Mouse (Mus musculus) kidney, postnatal 0 days (tissue): ENCODE measurements around the gene Hapln2. TPM values are rescaled to one million over a fixed set of nuclear protein-coding genes. Genes with fewer than 3 reads are reported as not detected.

Experiments
- ATAC-seq: fragments of 200-750 bp; cut with Nextera tagmentation; replicated peaks from 2 replicates; pipeline ENCODE4 v1.8.0; 2017; ENCODE audit warnings: low read depth, moderate number of reproducible peaks, moderate TSS enrichment, moderate library complexity; ENCODE audit not compliant: low FRiP score
- DNase-seq: peaks from one replicate; pipeline ENCODE4 v3.0.0-alpha.2; 2016; ENCODE audit warnings: low spot score
- H3K27ac ChIP-seq: fragments of 300-500 bp; sonication (generic); 2 replicates; pipeline ENCODE4 v1.5.1; 2014; ENCODE audit warnings: mild to moderate bottlenecking
- H3K27me3 ChIP-seq: fragments of 300-500 bp; sonication (generic); 2 replicates; pipeline ENCODE4 v1.6.1; 2014; ENCODE audit warnings: low read length, mixed read lengths; ENCODE audit not compliant: insufficient read depth
- H3K36me3 ChIP-seq: fragments of 300-500 bp; sonication (generic); 2 replicates; pipeline ENCODE4 v1.6.1; 2014; ENCODE audit warnings: low read length, mixed read lengths; ENCODE audit not compliant: insufficient read depth
- H3K4me1 ChIP-seq: fragments of 300-500 bp; sonication (generic); replicated peaks from 2 replicates; pipeline ENCODE4 v1.6.1; 2014; ENCODE audit warnings: antibody characterized with exemption, low read length, mixed read lengths; ENCODE audit not compliant: insufficient read depth
- H3K4me2 ChIP-seq: fragments of 300-500 bp; sonication (generic); 2 replicates; pipeline ENCODE4 v1.6.1; 2014; ENCODE audit warnings: mild to moderate bottlenecking, low read length, moderate library complexity, mixed read lengths
- H3K4me3 ChIP-seq: fragments of 300-500 bp; sonication (generic); replicated peaks from 2 replicates; pipeline ENCODE4 v1.5.1; 2014; ENCODE audit warnings: low read depth, low read length
- H3K9ac ChIP-seq: fragments of 300-500 bp; sonication (generic); 2 replicates; pipeline ENCODE4 v1.6.1; 2014; ENCODE audit warnings: low read depth, low read length
- H3K9me3 ChIP-seq: fragments of 300-500 bp; sonication (generic); replicated peaks from 2 replicates; pipeline ENCODE4 v1.6.1; 2016; ENCODE audit warnings: low read length, inconsistent platforms, mixed read lengths
- CTCF ChIP-seq: IDR thresholded peaks from 2 replicates; pipeline ENCODE4 v1.5.1; 2016; ENCODE audit warnings: antibody characterized with exemption, low read depth, mild to moderate bottlenecking, moderate library complexity
- WGBS: fragments of 180-500 bp; shearing (Covaris S2); extraction: QIAGEN DNeasy Blood & Tissue Kit; methylation state at CpG from one replicate; pipeline ENCODE4 v1.1.7; 2014; 5-methylcytosine and 5-hydroxymethylcytosine counted together
- polyA plus RNA-seq: library from polyadenylated mRNA; unstranded; fragments of >200 nt; fragmentation: Nextera tagmentation; extraction: Ambion mirVana; gene quantifications from 2 replicates; pipeline ENCODE4 v1.2.1, GENCODE M21; 2015

The Hapln2 gene
- polyA plus RNA-seq, 1 experiment from 2014 or later, result 0.17 TPM

DNA sequence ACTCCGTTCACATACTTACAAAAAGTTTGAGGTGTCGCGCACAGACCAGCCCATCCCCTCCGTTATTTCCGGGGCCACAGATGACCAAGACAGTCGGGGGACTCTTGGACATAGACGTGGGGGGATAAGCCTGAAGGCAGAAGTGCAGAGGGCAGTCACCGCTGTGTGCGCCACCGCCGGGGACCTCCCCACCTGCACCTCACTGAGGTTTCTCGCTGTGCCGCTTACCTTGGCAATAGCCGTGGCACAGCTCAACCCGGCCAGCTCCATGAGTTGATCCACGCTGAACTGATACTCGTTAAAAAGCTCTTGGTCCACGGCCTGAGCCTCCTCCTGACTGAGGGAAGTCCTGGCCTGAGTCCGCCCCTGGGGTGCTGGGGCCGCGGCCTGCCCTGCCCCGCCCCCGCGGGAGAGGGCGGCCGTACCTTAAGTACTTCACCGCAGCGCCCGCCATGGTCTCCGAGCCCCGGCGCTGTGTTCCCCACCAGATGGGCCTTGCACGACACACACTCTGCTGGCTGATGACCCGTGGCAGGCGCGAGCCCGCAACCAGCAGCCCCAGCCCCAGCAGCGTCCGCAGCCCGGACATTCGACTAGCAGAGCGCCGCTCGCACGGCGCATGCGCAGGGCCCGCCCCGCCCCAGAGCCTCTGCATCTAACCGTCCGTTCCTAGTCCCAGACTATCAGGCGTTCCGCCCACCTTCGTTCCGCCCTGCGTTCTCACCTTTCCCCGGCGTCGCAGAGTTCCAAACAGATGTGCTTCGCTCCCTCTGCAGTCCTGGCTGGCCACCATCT, 30.7 kb upstream of the Hapln2 start, which contains the start of gene Naxe:
Gene Naxe (minus strand): TSS at position 594 of the 795 bp plus-strand sequence.
- no peak for TF ChIP-seq CTCF
- peaks cover 12% of the 10 kb centered on the region; the same call in 1 of the 2 replicates for H3K4me1 ChIP-seq
- DNase-seq (peak; percentile 95), ATAC-seq (peak; percentile 94)
- no peaks in the 10 kb centered on the region for H3K9me3 ChIP-seq
- peak within 1 kb of the TSS; percentile 76; the same call in 1 of the 2 replicates for H3K27ac ChIP-seq
- no peaks in the 10 kb centered on the region for H3K27me3 ChIP-seq
- H3K4me2 ChIP-seq, result peak within 1 kb of the TSS; percentile 98
- under 1% methylated on average over 60 of the region's 60 CpGs for WGBS
- peak within 1 kb of the TSS; percentile 88 for H3K4me3 ChIP-seq
- H3K36me3 ChIP-seq, result peaks cover 3% of the 10 kb centered on the region; the same call in 1 of the 2 replicates
- H3K9ac ChIP-seq, result peak within 1 kb of the TSS; percentile 87

DNA sequence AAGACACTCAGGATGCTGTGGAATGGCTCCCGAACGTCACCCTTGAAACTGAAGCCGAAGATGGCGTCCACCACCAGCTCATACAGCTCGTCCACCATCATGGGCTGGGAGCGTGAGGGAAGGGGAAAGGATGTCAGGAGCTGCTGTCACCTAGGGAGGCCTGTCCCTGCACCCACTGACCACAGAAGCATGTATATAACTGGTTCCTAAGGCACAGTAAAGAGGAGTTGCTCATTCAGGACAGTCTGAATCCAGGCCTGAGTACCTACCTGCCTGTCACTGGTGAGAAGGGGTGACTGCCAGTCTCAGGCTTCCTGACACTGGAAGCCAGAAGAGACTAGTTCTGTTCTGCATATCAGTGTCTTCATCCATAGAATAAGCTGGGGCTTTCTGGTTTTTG, 29.6 kb upstream of the Hapln2 start:
- Histone ChIP-seq H3K9ac (0 out of 2 replicates have a peak overlapping the region, but pooled peaks have one; percentile 87), H3K36me3 (peaks cover 13% of the 10 kb centered on the region; the same call in 1 of the 2 replicates), H3K4me3 (no peak overlapping the region), H3K9me3 (no peaks in the 10 kb centered on the region), H3K27me3 (no peaks in the 10 kb centered on the region), H3K27ac (no peak overlapping the region), H3K4me1 (peaks cover 12% of the 10 kb centered on the region; the same call in 1 of the 2 replicates), H3K4me2 (peak overlapping the region; percentile 98)
- no peak for TF ChIP-seq CTCF
- ATAC-seq, result no peak
- WGBS, result 91% methylated on average over 6 of the region's 6 CpGs
- DNase-seq, result no peak

DNA sequence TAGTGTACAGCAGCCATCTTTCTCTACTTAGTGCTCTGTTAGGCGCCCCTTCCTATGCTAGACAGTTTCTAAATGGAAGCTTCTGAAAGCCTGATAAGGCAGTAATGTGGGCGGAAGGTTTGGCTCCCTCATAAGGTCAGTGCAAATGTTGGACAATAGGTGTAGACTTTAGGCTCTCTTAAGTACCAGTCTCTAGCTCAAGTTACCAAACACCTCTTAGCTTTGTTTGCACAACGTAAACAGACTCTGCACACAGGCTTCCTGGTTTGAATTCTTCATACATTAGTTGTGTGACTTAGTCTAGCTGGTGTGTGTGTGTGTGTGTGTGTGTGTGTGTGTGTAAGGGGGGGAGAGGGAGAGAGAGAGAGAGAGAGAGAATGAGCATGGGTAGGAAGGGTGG, 22.1 kb upstream of the Hapln2 start:
- Histone ChIP-seq H3K27me3 (no peaks in the 10 kb centered on the region), H3K27ac (no peak overlapping the region)

DNA sequence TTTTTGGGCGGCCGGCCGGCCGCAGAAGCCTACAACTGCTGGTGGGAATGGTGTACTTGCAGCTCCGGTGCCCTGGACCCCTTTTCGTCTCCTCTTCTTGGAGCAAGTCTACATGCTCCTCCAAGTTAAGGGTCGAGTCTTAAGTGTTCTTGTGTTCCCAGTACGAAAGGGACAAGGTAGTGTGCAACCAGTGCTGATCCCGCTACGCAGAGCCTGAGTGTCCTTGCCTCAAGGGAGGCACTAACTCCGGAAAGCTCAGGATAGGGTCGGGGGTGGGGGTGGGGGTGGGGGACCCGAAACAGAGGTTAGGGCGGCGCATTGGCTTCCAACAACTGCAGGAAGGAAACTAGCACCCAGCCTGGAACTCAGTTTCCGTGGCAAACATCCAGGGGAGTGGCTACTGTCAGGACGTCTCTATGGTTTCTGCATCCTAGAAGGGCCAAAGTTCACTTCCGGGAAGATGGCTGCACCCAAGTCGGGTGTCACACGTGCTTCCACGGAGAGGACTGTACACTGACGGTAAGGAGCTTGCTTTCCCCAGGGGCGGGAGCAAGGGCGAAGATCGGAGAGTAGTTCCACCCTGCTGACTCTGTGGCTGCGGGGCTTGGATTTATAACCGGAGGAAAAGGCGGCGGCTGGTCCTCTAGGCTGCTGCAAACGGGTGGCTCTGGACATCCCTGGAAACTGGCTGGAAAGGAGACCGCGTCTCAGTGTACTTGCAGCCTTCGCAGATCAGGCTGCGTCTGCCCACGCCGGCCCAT, 15.5 kb upstream of the Hapln2 start, which contains the start of gene Gpatch4:
Gene Gpatch4 (plus strand): TSS at position 448 of the 761 bp plus-strand sequence.
- TF ChIP-seq CTCF, result no peak
- Histone ChIP-seq H3K27ac (peak within 1 kb of the TSS; percentile 50; the same call in 1 of the 2 replicates), H3K27me3 (no peaks in the 10 kb centered on the region), H3K4me3 (peak within 1 kb of the TSS; percentile 64), H3K9me3 (no peaks in the 10 kb centered on the region), H3K9ac (peak within 1 kb of the TSS; percentile 52), H3K4me2 (peak within 1 kb of the TSS; percentile 75), H3K4me1 (peaks cover 3% of the 10 kb centered on the region; the same call in 1 of the 2 replicates), H3K36me3 (no peaks in the 10 kb centered on the region)
- peak; percentile 93 for ATAC-seq
- 10% methylated on average over 36 of the region's 36 CpGs for WGBS
- DNase-seq, result peak; percentile 95

More for the DNA sequence above, 22.1 kb upstream of the Hapln2 start:
- DNase-seq (no peak), ATAC-seq (no peak)
- Histone ChIP-seq H3K9ac (no peak overlapping the region), H3K9me3 (no peaks in the 10 kb centered on the region), H3K4me1 (no peaks in the 10 kb centered on the region), H3K36me3 (peaks cover 29% of the 10 kb centered on the region; the same call in 1 of the 2 replicates), H3K4me3 (no peak overlapping the region), H3K4me2 (no peak overlapping the region)
- 86% methylated on average over 3 of the region's 3 CpGs for WGBS
- TF ChIP-seq CTCF, result no peak

DNA sequence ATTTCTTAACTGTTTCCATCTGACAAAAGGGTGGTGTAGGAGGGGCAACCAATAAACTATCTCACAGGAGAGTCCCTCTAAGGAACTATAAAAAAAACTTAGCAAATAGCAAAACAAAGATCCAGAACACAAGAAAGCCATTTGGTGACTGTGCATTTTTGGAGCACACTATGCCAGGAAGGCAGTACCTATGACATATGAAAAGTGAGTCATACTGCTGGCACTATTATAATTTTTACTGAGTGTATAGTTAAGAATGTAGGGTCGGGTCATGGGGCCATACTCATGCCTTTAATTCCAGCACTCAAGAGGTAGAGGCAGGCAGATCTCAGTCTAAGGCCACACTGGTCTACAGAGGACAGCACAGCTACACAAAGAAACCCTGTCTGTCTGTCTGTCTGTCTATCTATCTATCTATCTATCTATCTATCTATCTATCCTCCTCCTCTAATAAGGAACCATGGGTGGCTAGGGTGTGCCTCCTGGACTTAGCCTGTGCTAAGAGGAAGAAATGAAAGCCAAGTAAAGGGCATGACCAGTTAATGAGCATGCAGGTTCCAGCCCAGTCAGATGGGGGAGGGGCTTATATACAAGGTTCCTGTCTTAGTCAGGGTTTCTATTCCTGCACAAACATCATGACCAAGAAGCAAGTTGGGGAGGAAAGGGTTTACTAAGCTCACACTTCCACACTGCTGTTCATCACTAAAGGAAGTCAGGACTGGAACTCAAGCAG, 8.3 kb upstream of the Hapln2 start:
- no peak overlapping the region for H3K4me3 ChIP-seq
- no peak overlapping the region for H3K9ac ChIP-seq
- H3K36me3 ChIP-seq, result no peaks in the 10 kb centered on the region
- no peaks in the 10 kb centered on the region for H3K27me3 ChIP-seq
- TF ChIP-seq CTCF, result no peak
- H3K4me2 ChIP-seq, result no peak overlapping the region
- ATAC-seq (no peak), DNase-seq (no peak)
- H3K9me3 ChIP-seq, result no peaks in the 10 kb centered on the region
- no peaks in the 10 kb centered on the region for H3K4me1 ChIP-seq
- WGBS, result 55% methylated on average over 1 of the region's 1 CpGs
- H3K27ac ChIP-seq, result no peak overlapping the region
